Mouse (Mus musculus) retina, adult 2 months (tissue): ENCODE measurements around the gene Ubac2.
"Not testable (repeated sequence)": the region's sequence is repeated elsewhere in the genome, so short reads cannot be mapped to it uniquely, and the experiment has no call there.

Experiments
- DNase-seq: peaks from one replicate; pipeline ENCODE4 v3.0.0-alpha.2; 2012; ENCODE audit warnings: low read depth, low spot score

Gene Ubac2

DNA sequence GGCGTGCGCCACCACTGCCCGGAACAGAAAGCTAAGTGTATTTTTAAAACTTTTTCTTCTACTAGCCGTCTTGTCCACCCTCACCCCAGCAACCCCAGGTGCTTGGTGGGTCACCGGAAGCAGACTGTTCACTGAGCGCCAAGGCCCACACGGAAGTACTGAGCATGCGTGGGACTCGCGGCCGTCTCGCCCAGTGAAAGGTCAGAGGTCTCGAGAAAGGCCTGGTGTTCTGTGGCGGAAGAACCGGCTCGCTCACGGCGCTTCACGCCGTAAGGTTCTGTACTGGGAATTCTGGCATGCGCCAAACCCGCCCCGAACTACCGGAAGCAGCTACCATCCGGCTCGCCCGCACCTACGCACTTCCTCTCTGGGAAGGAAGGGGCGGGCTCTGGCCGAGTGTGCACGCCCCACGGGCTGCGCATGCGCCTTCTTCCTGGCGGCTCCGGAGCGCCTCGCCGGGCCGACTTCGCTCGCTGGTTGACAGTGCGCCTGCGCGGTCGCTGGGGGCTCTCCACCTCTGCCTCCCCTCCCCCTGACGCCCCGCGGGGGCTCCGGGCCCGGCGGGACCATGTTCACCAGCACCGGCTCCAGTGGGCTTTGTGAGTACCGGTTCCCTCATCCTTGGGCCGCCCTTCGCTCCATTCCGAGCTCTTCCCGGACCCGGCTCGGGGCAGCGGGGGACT, at the start of gene Ubac2:
Gene Ubac2 (plus strand): TSS at position 445 of the 683 bp plus-strand sequence.
- peak; percentile 97 for DNase-seq

DNA sequence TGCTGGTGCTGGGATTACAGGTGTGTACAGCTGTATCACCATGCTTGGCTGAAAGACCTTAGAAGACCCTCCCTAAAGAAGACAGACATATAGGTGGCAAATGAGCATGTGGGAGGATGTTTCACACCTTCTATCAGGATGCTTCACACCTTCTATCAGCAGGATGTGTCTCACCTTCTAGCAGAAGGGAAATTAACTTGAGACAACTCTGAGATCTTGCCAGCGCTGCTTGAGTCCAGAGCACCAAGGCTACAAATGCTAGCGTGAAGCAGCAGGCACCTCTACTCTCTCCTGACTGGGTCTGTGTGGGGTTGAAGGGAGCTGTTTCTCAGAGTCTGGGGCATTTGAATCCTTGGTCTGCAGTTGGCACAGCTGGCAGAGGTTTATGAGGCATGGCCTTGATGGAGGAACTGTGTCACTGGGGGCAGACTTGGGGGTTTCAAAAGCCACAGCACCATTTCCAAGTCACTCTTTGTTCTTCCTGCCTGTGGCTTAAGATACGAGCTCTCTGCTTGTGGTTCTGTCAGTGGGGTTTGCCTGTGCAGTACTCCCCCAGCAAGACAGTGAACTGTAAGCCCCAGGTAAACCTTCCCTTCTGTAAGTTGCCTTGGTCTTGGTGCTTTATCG, 48.5 kb upstream of the Ubac2 start:
- no peak for DNase-seq

DNA sequence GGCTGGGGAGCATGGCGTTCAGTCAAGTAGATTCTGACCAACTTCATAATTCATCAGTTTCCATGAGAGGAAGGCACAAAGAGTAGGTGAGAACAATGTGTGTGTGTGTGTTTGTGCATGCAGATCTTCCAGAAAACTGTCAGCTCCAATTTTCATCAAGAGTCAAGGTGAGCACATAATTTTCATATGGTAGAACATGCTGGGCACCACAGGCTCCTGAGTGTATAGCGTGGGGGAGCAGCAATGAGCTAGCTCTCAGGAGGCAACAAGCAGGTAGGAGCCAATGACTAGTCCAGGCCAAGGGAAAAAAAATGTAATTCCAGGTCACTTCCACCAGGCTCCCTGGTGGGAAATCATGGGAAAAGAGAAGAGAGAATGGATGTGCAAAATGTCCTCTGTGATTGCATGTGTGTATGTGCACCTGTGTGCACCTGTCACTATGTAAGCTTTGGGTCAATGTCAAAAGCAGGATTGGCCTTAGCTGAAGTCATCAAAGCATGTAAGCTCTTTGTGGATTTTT, 45.4 kb upstream of the Ubac2 start:
- DNase-seq: no peak

DNA sequence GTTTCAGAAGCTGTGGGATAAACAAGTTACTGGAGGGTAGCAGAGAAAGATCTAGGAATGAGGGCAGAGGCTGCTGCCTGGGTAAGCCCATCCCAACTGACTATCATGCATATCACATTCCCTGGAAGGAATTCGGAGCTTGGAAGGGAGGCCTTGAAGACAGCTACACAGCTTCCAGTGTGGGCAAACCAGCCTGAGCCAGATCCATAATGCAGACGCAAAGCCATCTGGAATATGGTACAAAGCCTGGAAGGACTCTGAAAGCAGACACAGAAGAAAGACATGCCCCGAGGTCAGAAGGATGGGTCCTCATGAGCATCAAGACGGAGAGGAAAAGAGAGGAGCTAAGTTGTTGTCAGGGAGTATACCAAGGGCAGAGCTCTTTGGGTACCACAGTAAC, 40.3 kb upstream of the Ubac2 start:
- DNase-seq: no peak

DNA sequence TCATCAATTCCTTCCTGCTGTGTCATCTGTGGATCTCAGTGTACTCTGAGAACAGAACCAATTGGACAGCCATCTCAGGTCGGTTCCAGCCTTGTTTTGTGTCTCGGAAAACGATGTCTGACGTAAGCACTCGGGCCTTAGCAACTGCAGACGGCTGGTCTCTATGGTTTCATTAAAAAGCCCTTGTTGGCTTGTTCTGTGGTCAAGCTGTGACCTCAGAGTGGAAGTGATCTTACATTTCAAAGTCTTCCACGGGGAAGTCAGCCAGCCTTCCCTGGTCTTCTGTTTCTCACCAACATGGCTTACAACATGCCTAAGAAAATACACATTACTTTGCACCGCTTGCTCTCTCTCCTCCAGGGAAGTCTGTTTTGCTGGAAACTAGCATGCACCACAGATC, 38.2 kb upstream of the Ubac2 start:
- DNase-seq: no peak

DNA sequence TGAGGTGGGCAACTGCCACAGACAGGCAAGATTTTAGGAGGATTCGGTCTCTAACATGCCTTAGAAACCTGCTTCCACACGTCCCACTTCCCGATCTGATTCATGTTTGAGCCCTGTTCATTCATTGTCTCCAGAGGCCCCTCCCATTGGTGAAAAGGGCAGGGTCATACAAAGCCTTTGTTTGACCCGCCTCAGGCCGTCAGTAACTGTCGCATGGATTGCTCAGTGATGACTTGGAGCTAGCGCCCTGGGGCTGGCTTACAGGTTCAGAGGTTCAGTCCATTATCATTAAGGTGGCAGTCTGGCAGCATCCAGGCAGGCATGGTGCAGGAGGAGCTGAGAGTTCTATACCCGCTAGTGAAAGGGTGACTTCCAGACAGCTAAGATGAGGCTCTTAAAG, 33.9 kb upstream of the Ubac2 start:
- DNase-seq: no peak

DNA sequence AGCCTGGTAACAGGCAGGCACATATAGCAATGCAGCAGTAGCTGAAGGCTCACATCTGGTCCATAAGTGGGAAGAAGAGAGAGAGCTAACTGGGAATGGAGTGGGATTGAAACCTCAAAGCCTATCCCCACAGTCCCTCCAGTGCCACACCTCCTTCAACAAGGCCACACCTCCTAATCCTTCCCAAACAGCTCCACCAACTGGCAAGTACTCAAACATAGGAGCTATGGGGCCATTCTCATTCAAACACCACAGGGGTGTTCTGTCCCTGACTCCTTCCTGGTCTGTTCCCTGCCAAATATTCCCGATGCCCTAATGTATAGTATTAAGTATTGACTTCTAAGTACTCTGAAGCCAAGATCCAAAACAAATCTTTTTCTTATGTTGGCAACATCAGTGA, 27.2 kb upstream of the Ubac2 start:
- no peak for DNase-seq

DNA sequence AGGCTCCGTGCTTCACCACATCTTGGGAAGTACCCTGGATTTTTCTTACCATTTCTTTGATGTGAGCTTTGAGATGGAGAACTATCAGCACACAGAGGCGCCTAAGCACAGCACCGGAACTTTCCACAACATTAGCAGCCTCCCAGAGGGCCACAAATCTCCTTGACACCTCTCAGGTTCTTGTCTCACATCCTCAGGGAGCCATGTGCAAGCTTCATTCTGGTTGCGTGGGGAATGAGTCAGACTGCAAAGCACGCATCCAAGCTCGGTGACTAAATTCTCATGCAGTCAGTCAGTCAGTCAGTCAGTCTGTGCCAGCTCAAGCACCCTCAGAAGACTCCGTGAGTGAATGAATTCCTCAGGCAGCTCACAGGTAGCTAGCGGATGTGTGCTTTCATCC, 25.9 kb upstream of the Ubac2 start:
- DNase-seq: no peak

DNA sequence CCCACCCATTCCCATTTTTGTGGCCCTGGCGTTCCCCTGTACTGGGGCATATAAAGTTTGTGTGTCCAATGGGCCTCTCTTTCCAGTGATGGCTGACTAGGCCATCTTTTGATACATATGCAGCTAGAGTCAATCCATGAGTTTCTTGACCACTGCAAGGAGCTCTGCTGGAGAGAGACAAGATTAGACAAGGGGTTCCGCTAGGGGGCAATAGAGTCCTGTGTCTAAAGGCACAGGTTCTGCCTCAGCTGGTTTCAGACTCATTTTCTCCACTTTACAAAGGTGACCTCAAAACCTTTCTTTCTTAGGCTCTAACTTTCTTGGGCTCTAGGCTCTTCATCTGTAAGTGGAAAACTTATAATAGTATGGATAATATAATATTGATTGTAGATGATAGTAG, 13.3 kb upstream of the Ubac2 start:
- DNase-seq: peak; percentile 45

DNA sequence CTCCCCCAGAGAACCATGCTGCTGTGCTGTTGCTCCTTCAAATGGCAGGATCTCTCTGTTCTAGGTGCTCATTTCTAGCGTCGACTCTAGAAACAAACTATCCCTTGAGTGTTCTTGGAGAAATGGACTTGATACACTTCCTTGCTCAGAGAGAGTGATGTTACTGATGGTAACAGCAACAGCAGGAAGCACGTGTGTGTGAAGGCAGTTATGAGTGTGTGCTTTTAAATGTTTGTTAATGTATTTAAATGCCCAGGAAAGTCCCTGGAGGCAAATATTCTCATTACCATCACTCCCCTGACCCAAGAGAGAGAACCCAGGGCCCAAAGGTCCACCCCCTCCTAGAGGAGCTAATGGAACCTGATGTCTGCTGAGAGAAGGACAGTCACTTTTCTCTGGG, 11.8 kb upstream of the Ubac2 start:
- DNase-seq: no peak

DNA sequence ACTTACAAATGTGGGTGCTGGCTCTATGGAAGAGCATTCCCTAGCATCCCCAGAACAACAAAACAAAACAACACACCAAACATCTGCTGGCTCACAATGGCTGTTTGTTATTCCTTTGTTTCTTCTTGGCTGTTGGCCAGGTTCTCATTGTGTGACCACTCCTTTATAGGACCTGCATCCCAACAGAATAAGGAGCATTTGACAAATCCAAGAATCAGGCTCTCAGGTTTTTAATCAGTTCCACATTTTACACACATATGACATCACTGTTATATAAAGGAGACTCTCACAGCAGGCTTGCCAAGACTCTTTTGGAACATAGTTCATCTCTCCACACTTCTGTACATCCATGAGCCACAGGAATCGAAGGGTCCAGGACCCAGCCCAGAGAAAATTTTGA, 9.3 kb upstream of the Ubac2 start:
- DNase-seq: no peak

DNA sequence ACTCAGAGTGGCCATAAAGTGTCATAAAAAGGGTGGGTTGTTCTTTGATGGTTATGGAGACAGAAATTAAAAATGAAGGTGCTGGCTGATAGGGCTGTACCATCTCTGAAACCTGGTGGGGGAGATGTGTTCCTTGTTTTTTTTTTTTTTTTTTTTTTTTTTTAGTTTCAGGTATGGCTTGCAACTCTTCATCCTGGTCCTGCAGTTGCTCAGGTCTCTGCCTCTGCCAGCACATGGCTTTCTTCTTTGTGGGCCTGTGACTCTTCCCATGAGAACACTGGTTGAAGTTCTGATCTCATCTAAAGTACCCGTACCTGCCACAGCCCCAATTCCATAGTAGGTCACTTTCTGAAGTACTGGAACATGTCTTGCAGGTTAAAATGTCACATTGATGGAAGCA, 5.7 kb upstream of the Ubac2 start:
- DNase-seq: no peak

DNA sequence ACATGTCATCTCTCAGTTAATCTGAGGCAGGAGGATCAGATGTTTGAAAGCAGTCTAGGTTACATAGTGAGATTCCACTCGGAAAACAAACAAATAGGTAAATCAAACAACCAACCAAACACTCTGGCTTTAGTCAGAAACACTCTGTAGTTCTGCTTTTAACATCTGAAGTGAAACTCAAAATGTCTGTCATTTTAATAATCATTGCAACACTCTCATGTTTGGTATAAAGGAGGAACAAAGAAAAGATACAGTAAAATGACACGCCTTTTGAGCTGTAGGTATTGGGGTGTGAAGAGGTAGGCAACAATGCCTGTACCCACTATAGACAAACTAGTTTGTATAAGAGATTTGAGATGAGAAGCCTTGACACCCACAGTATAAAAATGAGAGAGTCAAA, 5.2 kb upstream of the Ubac2 start:
- DNase-seq: no peak

DNA sequence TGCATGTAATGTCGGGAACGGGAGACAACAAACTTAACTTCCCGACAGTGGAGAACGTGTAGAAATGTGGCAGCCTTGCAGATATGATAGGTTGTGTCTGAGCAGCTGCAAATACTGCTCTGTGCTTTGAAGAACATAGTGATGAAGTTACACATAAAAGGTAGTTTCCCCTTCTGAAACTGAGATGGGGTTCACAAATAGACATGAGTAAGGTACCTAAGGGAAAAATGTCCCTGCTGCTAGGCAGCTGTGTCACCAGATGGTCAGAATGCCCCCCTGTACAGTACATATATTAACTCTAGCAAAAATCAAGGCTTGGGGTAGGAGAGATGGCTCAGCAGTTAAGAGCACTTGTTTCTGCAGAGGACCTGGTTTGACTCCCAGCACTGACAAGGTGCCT, 4.8 kb upstream of the Ubac2 start:
- DNase-seq: no peak

DNA sequence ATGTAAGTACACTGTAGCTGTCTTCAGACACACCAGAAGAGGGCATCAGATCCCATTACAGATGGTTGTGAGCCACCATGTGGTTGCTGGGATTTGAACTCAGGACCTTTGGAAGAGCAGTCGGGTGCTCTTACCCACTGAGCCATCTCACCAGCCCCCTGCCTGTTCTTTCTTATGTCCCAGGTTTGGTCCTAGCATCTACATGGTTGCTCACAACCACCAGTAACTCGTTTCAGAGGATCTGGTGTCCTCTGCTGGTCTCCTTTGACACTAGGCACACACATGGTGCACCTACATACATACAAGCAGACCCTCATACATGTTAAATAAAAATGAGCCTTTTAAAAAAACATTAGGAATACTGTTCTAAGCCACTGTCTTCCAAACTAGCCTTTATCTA, 2.2 kb upstream of the Ubac2 start:
- DNase-seq: not testable (repeated sequence)

DNA sequence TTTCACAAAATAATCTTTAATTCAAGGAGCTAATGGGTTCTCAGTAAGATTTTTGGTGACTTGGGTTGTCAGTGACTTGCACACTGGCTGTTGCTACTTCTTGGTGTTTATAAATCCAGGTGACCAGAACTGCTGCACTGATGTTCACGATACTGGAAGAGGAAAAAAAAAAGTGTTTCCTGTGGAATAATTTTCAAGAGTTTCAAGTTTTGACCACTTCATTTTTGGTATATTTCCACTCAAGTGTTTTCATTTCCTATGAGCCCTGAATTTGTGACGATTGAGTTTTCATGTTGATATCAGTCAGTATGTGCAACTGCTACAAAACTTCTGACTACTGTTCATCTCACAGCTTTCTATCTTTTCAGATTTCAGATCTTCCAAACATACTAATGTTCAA, 1.6 kb upstream of the Ubac2 start:
- DNase-seq: no peak

DNA sequence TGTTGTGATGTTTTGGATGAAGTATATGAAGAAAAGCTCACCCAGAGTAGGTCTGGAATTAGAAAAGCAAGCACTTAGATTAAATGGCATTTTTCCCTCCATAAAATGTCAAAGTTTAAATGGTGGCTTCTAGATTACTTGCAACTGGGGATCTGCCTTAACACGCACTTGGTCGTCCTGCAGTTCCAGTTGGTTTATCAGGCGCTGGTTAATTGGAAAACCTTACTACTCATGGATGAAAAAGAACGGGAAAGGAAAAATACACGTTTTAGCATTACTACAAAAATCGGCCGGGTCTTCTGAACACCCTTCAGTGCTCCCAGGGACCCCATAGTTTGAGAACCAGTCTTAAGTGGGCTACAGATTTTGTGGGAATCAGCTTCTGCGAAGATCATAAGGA, 780 bp upstream of the Ubac2 start:
- DNase-seq: no peak

DNA sequence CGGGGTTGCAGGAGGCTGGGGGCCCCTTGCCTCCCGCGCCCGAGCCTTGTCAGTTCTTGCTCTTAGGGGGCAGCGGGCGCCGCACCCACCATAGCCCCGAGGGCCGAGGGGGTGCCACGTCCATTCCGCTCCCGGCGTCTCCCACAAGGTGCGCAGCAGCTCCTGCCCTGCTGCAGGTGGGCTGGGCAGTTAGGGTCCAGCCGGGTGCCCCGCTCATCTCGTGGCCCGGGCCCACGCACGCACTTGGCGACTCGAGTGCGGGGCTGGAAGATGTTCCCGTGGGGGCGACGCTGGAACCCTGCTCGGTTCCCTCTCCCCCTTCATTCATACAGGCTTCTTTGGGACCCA, 413 bp downstream of the Ubac2 start:
- DNase-seq: no peak

DNA sequence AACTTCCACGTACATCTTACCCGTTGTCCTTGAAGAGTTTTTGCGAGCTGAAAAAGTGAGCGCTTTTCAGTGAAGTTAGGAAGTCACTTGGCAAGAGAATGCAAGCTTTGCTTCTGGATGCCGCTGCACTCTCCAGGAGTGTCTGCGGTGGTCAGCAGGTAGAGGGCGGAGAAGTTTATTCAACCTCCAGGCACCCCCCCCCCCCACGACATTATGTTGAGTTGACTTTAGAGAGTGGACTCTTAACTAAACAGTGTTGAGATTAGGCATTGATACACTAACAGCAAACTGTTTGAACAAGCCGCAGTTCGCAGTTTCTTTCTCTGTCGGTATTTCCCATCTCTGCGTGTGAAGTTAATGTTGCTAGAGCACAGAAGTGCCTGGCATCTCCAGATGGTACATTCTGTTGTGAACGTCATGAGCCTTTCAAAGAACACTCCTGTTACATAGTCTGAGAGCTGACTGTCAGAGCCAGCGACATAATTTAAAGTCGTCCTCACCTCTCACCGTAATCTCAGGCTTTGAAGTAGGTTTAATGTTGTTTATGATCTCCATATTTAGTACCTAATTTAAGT, 933 bp downstream of the Ubac2 start:
- no peak for DNase-seq

DNA sequence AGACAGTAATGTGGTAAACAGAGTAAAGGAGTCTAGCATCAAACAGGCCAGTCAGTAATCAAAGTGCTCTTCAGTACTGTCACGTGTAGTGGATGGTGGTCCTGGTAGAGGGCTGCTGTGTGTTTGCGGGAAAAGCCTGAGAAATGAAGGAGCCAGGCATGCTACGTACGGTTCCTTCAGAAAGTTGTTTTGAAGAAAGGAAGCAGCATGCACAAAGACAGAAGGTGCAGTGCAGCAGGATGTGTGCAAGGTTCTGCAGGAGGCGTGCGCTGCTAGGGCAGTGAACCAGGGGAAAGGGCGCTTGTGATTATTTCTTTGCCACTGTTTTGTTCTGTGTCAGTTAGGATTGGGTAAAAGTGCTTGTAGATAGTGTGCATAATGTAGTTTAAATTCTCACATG, 2.8 kb downstream of the Ubac2 start:
- DNase-seq: no peak

DNA sequence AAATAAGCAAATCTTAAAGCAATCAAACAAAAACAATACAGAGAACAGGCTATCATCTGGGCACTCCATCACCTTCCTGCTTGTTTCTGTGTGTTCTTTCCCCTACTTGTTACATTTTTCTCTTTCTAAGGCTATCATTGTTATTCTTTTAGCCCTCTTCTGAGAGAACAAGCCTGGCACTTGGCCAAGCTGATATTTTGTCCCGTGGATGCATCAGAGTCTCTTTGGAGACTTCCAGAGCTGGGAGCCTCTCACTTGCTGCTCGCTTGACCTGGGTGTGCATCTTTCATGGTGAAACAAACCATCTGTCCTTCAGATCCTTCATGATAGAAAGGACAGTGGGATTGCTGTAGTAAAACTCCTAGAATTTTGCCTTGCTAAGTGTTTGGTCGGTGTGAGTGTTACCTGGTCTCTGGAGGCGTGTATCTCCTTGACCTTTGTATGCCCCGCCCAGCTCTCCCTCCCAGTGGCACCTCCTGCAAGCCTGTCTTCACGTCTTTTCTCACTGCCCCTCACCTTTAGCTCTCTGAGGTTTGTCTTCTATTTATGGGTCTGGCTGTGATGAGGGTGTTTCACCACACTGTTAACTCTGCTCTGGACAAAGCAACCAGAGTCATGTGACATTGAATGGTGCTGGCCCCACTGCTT, 5.9 kb downstream of the Ubac2 start:
- DNase-seq: no peak

DNA sequence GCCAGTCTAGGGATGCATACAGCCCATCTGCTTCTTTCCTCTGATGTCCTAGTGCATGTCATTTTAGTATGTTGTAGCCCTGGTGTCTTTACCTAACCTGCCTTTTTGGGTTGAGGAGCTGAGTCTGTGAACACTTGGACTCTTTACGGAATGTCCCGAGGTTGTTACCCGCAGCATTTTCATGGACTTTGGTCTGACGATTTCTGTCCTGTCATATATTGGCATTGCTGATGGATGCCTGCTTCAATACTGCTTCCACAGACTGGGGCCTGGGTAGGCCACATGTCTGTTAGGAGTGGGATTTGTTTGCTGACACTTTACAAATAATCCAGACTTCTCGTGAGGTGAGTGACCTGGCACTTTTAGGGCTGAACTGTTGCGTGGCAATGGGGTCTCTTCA, 15.3 kb downstream of the Ubac2 start:
- no peak for DNase-seq
